Mouse (Mus musculus) bone marrow, adult 2 months (tissue): ENCODE data around the gene Syt15.

ENCODE experiments used
- CTCF ChIP-seq: fragments of 200-500 bp; IDR thresholded peaks from 2 replicates; pipeline ENCODE4 v1.5.1; 2011; ENCODE audit warnings: low read length, control low read depth; ENCODE audit not compliant: control insufficient read depth, insufficient read depth
- POLR2A ChIP-seq: fragments of 200-500 bp; IDR thresholded peaks from 2 replicates; pipeline ENCODE4 v1.6.1; 2011; ENCODE audit warnings: low read depth, mild to moderate bottlenecking, control low read depth, low read length, borderline replicate concordance; ENCODE audit not compliant: control insufficient read depth

DNA sequence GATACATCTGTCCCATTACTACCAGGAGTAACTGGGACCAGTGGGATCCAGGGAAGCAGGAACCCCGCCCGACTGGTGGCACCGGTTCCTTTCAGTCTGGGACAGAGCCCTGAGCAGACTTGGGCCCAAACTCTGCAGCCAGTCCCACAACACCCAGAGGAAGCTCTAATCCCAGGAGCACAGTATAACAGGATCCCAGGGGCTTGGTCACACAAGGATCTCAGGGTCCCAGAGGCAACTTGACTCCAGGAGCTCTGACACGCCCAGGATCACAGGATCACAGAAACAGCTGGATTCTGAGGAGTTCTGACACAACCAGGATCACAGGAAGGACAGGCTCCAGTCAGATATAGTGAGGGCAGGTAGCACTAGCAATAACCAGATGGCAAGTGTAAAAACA lies 33.9 kb downstream of the Syt15 start:
- TF ChIP-seq CTCF (no peak), POLR2A (no peak)
